Mouse (Mus musculus): ENCODE results near the gene Cox15.

GRCm38 (mm10) chr19:43801427-43802051 is 48.7 kb upstream of the Cox15 start:
- no peak for TF ChIP-seq CTCF (IDR thresholded peaks at IDR 0.05; ENCODE audit: borderline replicate concordance, insufficient read depth, low read depth, low read length)
- no peak for TF ChIP-seq POLR2A (IDR thresholded peaks at IDR 0.05; ENCODE audit: borderline replicate concordance, insufficient read depth, low read length)
